14 mouse cellular contexts compared by ENCODE assay signal in genomic region chr6:121226043-121226442, GRCm38 (mm10). TPM values are rescaled to one million over a fixed set of nuclear protein-coding genes. Genes with fewer than 3 reads are reported as not detected.
A peak's percentile ranks its signal among the peaks of the same experiment; 100 is the strongest.
DNase-seq lines count a peak whose midpoint lies in the region; TF ChIP-seq lines count a peak whose summit lies in the region.
"Had no signal": no experiment of that assay in that cellular context is flagged by ENCODE, and none has a peak within 500 bp of the region (broad histone marks: within the 10 kb centered on the region; RNA-seq: fewer than 3 reads in every experiment).

No protein-coding gene starts in this region.

- 66% methylated on average over 4 of the region's 4 CpGs for WGBS in limb, embryonic 10.5 days
- WGBS in olfactory bulb, adult 2 months, result 37% methylated on average over 4 of the region's 4 CpGs

- H3K36me3 ChIP-seq in limb, embryonic 10.5 days, result no peaks in the 10 kb centered on the region
- H3K36me3 ChIP-seq: embryonic facial prominence, embryonic 10.5 days; limb, embryonic 12.5 days had no signal

- H3K4me3 ChIP-seq in limb, embryonic 10.5 days, result no peak overlapping the region
- no peak overlapping the region for H3K4me3 ChIP-seq in olfactory bulb, adult 2 months (ENCODE audit: insufficient read depth, low read depth, low read length)
- H3K4me3 ChIP-seq: embryonic facial prominence, embryonic 10.5 days; limb, embryonic 12.5 days had no signal

- TF ChIP-seq CTCF in olfactory bulb, adult 2 months (IDR thresholded peaks at IDR 0.05; ENCODE audit: insufficient read depth, low read depth, low read length), result no peak

- TF ChIP-seq POLR2A in olfactory bulb, adult 2 months (IDR thresholded peaks at IDR 0.05; ENCODE audit: insufficient read depth, low read depth, low read length), result no peak

- peaks cover 16% of the 10 kb centered on the region for H3K4me1 ChIP-seq in limb, embryonic 10.5 days
- H3K4me1 ChIP-seq in olfactory bulb, adult 2 months (ENCODE audit: control insufficient read depth, insufficient read depth, low read length), result peaks cover 24% of the 10 kb centered on the region
- H3K4me1 ChIP-seq: limb, embryonic 12.5 days had no signal

- H3K9me3 ChIP-seq in limb, embryonic 10.5 days (replicated peaks), result no peaks in the 10 kb centered on the region
- H3K9me3 ChIP-seq: embryonic facial prominence, embryonic 10.5 days; limb, embryonic 12.5 days had no signal

- H3K27me3 ChIP-seq in limb, embryonic 10.5 days (ENCODE audit: low read depth, poor library complexity, severe bottlenecking), result no peaks in the 10 kb centered on the region
- H3K27me3 ChIP-seq: limb, embryonic 12.5 days had no signal

- DNase-seq in 416B (ENCODE audit: low read depth), result peak; percentile 59
- DNase-seq in CD4-positive, CD25-positive, alpha-beta regulatory T cell, adult 2 months (ENCODE audit: low read depth, low spot score), result peak; percentile 55
- no peak for DNase-seq in limb, embryonic 10.5 days (ENCODE audit: low spot score)
- no peak for DNase-seq in B cell, adult 2 months
- DNase-seq in left cerebral cortex, postnatal 4 days, result no peak
- DNase-seq in embryo, embryonic 10 days (ENCODE audit: low spot score), result no peak
- DNase-seq: adrenal gland, postnatal 14 days; cerebellum, adult 8-10 months; lung, postnatal 10 days had no signal

- intact Hi-C loops in left cerebral cortex, postnatal 4 days (cut with DNase I), result no loop called here

- peak overlapping the region; percentile 58; the same call in 1 of the 2 replicates for H3K27ac ChIP-seq in limb, embryonic 10.5 days
- H3K27ac ChIP-seq in olfactory bulb, adult 2 months (ENCODE audit: insufficient read depth, low read depth, low read length), result 0 out of 2 replicates have a peak overlapping the region, but pooled peaks have one; percentile 12
- H3K27ac ChIP-seq: kidney, postnatal 0 days; limb, embryonic 12.5 days had no signal

RNA-seq across cellular contexts. Expression of gene Tuba8, which starts 15.5 kb away (rescaled TPM):
- 0.33 and 0.40 TPM in 2 replicates for polyA plus RNA-seq in limb, embryonic 10.5 days (2016; fragmentation: Nextera tagmentation; extraction: Ambion mirVana)
- polyA plus RNA-seq in olfactory bulb, adult 2 months (2012; ENCODE audit: insufficient read depth, insufficient read length, low replicate concordance, missing spikeins), result not detected in 2 replicates
- total RNA-seq in left cerebral cortex, postnatal 4 days (2021), result under 1 TPM; 0.40 to 0.82 TPM

RNA-seq across cellular contexts. Expression of gene Usp18, which starts 19.7 kb away (rescaled TPM):
- polyA plus RNA-seq in limb, embryonic 10.5 days (2016; fragmentation: Nextera tagmentation; extraction: Ambion mirVana), result 0.21 and 0.99 TPM in 2 replicates
- not detected in 2 replicates for polyA plus RNA-seq in olfactory bulb, adult 2 months (2012; ENCODE audit: insufficient read depth, insufficient read length, low replicate concordance, missing spikeins)
- total RNA-seq in left cerebral cortex, postnatal 4 days (2021), result not detected
- total RNA-seq: layer of hippocampus, postnatal 10 days had no signal

RNA-seq across cellular contexts. Expression of gene Pex26, which starts 42.6 kb away (rescaled TPM):
- 8.9 and 10.3 TPM in 2 replicates for polyA plus RNA-seq in limb, embryonic 10.5 days (2016; fragmentation: Nextera tagmentation; extraction: Ambion mirVana)
- not detected in 2 replicates for polyA plus RNA-seq in olfactory bulb, adult 2 months (2012; ENCODE audit: insufficient read depth, insufficient read length, low replicate concordance, missing spikeins)
- total RNA-seq in left cerebral cortex, postnatal 4 days (2021), result 10 to 100 TPM; 15.2 to 15.6 TPM

Comparison
In these comparisons a context has a peak if more than half of its experiments do, and no peak if none do; other contexts are left out.
1. DNase-seq: peak in 416B (single experiment) and CD4-positive, CD25-positive, alpha-beta regulatory T cell, adult 2 months (single experiment); none in limb, embryonic 10.5 days (single experiment), B cell, adult 2 months (0 of 2), left cerebral cortex, postnatal 4 days (single experiment) and embryo, embryonic 10 days (single experiment).